Mouse (Mus musculus): ENCODE measurements around the gene Mybbp1a. TPM values are rescaled to one million over a fixed set of nuclear protein-coding genes. Genes with fewer than 3 reads are reported as not detected.

Mybbp1a gene
- total RNA-seq, 2 experiments from 2014 or later, result 55.7 to 56.2 TPM

DNA sequence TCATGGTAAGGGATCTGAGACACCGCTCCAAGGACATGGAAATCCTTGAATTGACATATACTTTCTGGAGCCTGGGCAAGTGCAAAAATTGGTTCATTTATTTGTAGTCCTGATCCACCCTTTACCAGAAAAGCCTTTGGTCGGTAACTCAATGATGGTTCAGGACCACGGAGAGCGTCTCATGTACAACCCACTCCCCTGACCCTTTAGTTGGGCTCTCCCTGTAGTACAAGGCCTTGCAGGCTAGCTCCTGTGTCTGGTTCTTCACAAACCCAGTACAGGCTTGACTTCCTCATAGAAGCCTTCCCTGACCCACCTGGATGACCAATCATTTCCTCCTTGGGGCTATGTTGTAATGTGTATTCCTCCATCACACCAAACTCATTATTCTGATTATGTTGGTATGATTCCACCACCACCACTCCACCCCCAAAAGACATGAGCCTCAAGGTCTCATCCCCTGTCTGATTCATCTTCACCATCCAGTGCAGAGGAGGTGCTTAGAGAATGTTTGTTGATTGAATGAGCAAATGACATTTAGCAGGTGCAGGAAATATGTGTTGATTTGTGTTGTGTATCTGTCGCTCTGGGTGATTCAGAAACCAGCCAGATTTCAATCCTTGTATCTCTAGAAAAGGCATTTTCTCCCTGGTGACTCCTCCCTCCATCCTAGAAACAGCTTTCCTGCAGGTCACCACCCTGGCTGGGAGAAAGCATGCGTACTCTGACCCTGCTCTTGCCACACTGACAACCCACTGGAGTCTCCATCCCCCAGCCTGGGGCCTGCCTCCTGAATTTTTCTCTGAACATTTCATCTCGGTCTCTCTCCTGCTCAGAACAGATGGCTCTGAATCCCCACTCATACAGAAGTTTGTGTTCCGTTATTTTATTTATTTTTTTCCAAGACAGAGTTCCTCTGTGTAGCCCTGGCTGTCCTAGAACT, 53.2 kb downstream of the Mybbp1a start:
- TF ChIP-seq CTCF (conservative IDR thresholded peaks at IDR 0.05), result no peak
- Histone ChIP-seq H3K4me3 (no peak overlapping the region), H3K27ac (peak overlapping the region; percentile 88)
- peak in 1 of 2 experiments; percentile 62 for DNase-seq (ENCODE audit: low spot score in 2 of 2)

DNA sequence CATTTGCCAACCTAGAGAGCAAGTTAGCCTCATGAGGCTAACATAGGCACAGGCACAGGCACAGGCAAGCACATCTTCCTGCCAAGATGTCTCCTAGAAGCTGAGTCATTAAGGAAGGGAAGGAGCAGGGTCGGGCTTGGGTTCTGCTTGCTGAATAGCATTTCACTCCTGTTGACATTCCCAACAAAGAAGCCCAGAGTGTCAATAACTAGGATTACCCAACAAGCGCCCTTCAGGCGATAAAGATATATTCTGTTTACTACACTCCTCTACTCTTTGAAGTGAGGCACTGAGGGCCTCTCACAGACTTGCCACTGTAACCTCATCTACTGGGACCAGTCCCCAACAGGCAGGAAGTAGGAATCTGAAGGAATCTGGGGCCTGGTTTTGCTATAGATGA, 54.9 kb downstream of the Mybbp1a start:
- Histone ChIP-seq H3K4me3 (no peak overlapping the region), H3K27ac (no peak overlapping the region)
- TF ChIP-seq CTCF (conservative IDR thresholded peaks at IDR 0.05), result no peak
- no peak for DNase-seq (ENCODE audit: low spot score in 2 of 2)

DNA sequence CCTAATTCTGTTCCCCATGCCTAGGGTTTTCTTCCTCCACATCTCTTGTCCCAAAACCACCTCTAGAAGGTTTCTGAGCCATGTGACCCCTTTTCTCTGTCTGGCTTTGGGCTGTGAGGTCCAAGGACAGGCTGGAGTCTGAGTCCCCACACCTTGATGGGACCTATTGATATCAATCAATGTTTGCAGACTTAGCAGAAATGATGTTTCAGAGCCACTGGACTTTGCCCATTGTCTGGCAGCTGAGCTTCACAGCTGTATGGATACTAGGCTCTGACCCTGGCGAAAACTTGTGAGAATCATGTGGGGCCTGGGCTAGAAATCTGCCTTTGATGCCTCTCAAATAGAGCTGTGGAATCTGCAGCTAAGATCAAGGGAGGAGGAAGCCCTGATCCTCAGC, 55.6 kb downstream of the Mybbp1a start:
- Histone ChIP-seq H3K4me3 (no peak overlapping the region), H3K27ac (peak overlapping the region; percentile 43; the same call in 1 of the 2 replicates)
- TF ChIP-seq CTCF (conservative IDR thresholded peaks at IDR 0.05), result no peak
- DNase-seq (ENCODE audit: low spot score in 2 of 2), result no peak

DNA sequence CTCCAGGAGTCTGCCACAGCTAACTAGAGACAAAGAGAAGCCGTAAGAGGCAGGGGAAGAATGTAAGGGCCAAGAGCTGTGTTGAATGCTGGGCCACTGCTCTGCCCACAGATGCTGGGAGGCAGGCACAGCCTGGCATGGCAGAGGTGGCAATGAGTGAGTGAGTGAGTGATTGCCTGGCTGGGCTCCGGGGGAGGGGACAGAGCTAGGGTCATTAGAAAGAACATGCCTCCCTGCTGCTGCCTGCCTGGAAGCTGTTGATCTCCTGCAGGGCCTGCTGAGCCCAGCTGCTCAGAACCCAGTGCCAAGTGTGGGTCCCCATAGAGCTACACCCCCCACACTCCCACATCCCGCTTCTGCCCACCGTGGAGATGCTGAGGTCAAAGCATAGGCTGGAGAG, 56.2 kb downstream of the Mybbp1a start:
- no peak for DNase-seq (ENCODE audit: low spot score in 2 of 2)
- H3K4me3 ChIP-seq, result no peak overlapping the region
- H3K27ac ChIP-seq, result peak overlapping the region; percentile 43; the same call in 1 of the 2 replicates
- TF ChIP-seq CTCF (conservative IDR thresholded peaks at IDR 0.05), result no peak

DNA sequence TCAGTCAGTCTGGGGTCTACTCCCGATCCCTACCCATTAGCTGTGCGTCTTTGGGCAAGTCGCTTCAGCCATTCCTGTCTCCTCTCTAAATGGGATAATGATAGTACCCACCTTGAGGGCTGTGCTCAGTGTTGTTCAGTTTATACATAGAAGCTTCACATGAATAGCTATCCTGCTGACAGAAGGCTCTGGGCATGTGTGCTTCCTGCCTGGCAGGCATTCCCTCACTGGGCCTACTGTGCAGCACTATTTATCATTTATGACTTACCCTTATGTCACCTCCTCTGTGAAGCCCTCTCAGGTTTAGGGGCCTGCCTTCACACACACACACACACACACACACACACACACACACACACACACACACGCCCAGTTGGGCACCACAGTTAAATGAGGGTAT, 59.0 kb downstream of the Mybbp1a start:
- Histone ChIP-seq H3K27ac (0 out of 2 replicates have a peak overlapping the region, but pooled peaks have one; percentile 23), H3K4me3 (no peak overlapping the region)
- TF ChIP-seq CTCF (conservative IDR thresholded peaks at IDR 0.05), result no peak
- DNase-seq (ENCODE audit: low spot score in 2 of 2), result no peak

Other genes with a start within 250 kb of the Mybbp1a start
- gene Gm43951, start 234.5 kb upstream of the Mybbp1a start, total RNA-seq (2021), result 10 to 100 TPM; 11.0 to 14.1 TPM
- 10 to 100 TPM; 28.9 to 31.1 TPM for gene 4933427D14Rik, start 233.9 kb upstream of the Mybbp1a start, total RNA-seq (2021)
- gene Txndc17, start 233.8 kb upstream of the Mybbp1a start, total RNA-seq (2021), result 10 to 100 TPM; 30.8 to 31.1 TPM
- 10 to 100 TPM; 14.5 to 14.6 TPM for gene Med31, start 225.8 kb upstream of the Mybbp1a start, total RNA-seq (2021)
- gene Slc13a5, start 174.1 kb upstream of the Mybbp1a start, total RNA-seq (2021), result 1 to 10 TPM; 6.6 to 7.5 TPM
- 1 to 10 TPM; 4.2 to 5.2 TPM for gene Xaf1, start 139.7 kb upstream of the Mybbp1a start, total RNA-seq (2021)
- not detected for gene Fbxo39, start 126.9 kb upstream of the Mybbp1a start, total RNA-seq (2021)
- 1 to 10 TPM; 2.0 to 3.3 TPM for gene Tekt1, start 78.9 kb upstream of the Mybbp1a start, total RNA-seq (2021)
- 1 to 10 TPM; 2.2 to 3.8 TPM for gene Smtnl2, start 29.6 kb upstream of the Mybbp1a start, total RNA-seq (2021)
- gene Ggt6, start 5.8 kb upstream of the Mybbp1a start, total RNA-seq (2021), result not detected
- gene Spns2, start 48.5 kb downstream of the Mybbp1a start, total RNA-seq (2021), result 100 to 1,000 TPM; 101 to 105 TPM
- under 1 TPM; 0.13 to 0.47 TPM for gene Spns3, start 109.2 kb downstream of the Mybbp1a start, total RNA-seq (2021)
- gene Ube2g1, start 165.9 kb downstream of the Mybbp1a start, total RNA-seq (2021), result 10 to 100 TPM; 44.1 to 44.7 TPM
- 10 to 100 TPM; 36.5 to 38.6 TPM for gene Ankfy1, start 248.7 kb downstream of the Mybbp1a start, total RNA-seq (2021)